Mouse (Mus musculus) embryonic facial prominence, embryonic 10.5 days (tissue): ENCODE measurements around the gene Dmrta1. TPM values are rescaled to one million over a fixed set of nuclear protein-coding genes. Genes with fewer than 3 reads are reported as not detected.
A peak's percentile ranks its signal among the peaks of the same experiment; 100 is the strongest.
"Not testable (repeated sequence)": the region's sequence is repeated elsewhere in the genome, so short reads cannot be mapped to it uniquely, and the experiment has no call there.

Experiments used
- DNase-seq: peaks from one replicate; pipeline ENCODE4 v3.0.0-alpha.2; 2017; ENCODE audit warnings: low spot score
- H3K27ac ChIP-seq: fragments of 300-500 bp; sonication (generic); replicated peaks from 2 replicates; pipeline ENCODE4 v1.5.1; 2016; ENCODE audit warnings: mild to moderate bottlenecking
- H3K27me3 ChIP-seq: fragments of 300-500 bp; sonication (generic); replicated peaks from 2 replicates; pipeline ENCODE4 v1.6.1; 2016; ENCODE audit warnings: low read depth, mild to moderate bottlenecking; ENCODE audit not compliant: poor library complexity, severe bottlenecking
- H3K36me3 ChIP-seq: fragments of 300-500 bp; sonication (generic); replicated peaks from 2 replicates; pipeline ENCODE4 v1.6.1; 2016; ENCODE audit warnings: mild to moderate bottlenecking, moderate library complexity
- H3K4me1 ChIP-seq: fragments of 300-500 bp; sonication (generic); 2 replicates; pipeline ENCODE4 v1.6.1; 2016
- H3K4me3 ChIP-seq: fragments of 300-500 bp; sonication (generic); 2 replicates; pipeline ENCODE4 v1.5.1; 2016; ENCODE audit warnings: mild to moderate bottlenecking, moderate library complexity
- H3K9me3 ChIP-seq: fragments of 300-500 bp; sonication (generic); 2 replicates; pipeline ENCODE4 v1.6.1; 2016; ENCODE audit warnings: mild to moderate bottlenecking
- WGBS: fragments of 180-500 bp; shearing (Covaris S2); methylation state at CpG from one replicate; pipeline ENCODE4 v1.1.7; 2016; 5-methylcytosine and 5-hydroxymethylcytosine counted together
- polyA plus RNA-seq: library from polyadenylated mRNA; unstranded; fragments of >200 nt; fragmentation: Nextera tagmentation; extraction: Ambion mirVana; gene quantifications from 2 replicates; pipeline ENCODE4 v1.2.1, GENCODE M21; 2016

Gene Dmrta1
- polyA plus RNA-seq, 1 experiment from 2014 or later, result 0.66 TPM

DNA sequence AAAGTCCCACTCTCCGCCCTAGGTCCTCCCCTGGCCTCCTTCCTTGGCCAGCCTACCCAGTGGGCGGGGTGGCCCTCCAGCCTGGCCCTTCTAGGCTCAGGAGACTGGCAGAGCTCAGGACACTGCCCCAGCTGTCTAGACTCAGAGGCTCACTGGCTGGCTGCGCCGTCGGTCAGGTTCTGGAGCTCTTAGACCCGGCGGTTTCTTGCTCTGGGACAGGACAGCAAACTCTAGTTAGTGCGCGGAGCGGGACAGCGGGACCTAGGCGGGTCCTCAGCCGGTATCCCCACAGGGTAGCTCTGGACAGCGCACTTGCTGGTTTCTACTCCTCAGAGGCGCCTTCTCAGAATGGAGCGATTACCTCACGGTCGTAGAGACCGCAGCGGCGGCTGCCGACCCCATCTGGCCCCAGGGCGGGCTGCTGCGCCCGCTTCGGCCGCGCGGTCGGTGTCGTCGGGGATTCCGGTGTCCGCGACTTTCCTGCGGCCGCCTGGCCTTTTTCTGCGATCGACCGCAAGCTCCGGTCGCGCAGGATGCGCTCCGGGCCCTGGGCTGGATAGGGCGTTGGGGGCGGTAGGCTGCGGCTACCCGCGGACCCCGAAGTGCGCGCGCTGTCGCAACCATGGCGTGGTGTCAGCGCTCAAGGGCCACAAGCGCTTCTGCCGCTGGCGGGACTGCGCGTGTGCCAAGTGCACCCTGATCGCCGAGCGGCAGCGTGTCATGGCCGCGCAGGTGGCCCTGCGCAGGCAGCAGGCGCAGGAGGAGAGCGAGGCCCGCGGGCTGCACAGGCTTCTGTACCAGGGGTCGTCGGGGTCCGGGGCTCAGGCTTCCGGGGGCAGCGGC is 8.9 kb downstream of the Dmrta1 start:
- H3K27me3 ChIP-seq, result peaks cover 64% of the 10 kb centered on the region
- peak overlapping the region; percentile 69 for H3K4me3 ChIP-seq
- H3K4me1 ChIP-seq, result peaks cover 12% of the 10 kb centered on the region
- H3K9me3 ChIP-seq, result no peaks in the 10 kb centered on the region
- DNase-seq, result peak; percentile 65
- no peaks in the 10 kb centered on the region for H3K36me3 ChIP-seq
- peak overlapping the region; percentile 75 for H3K27ac ChIP-seq
- under 1% methylated on average over 78 of the region's 78 CpGs for WGBS

DNA sequence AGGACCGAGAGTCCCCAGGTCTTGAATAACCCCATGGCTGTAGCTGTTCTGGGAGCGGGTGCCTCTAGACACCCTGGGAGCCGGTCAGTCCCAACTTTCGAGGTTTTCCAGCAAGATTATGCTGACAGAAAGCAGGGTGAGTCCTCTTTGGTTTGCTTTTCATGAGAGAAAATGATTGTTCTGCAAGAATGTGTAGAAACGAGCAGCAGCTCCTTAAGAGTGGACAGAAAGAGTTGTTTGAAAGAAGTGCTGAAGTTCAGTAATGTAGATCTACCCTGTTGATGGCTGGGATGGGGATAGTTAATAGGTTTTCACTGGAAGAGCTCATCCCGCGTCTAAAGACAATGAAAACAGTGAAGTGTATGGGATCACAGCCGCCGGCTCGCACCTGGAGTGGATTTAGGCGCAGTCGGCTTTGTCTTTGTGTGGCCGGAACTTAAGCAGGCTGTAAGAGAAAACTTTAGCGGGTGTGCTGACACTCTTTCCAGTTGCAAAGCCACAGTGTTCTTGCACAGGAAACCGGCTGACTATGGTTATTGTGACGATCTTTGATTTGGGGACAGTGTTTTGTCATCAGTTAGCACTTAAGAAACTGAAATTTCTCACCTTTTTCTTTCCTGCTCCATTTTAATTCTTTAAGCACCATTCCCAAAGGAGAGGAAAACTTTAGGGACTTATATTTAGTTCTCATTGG is 9.7 kb downstream of the Dmrta1 start:
- Histone ChIP-seq H3K4me1 (peaks cover 12% of the 10 kb centered on the region), H3K36me3 (no peaks in the 10 kb centered on the region), H3K27me3 (peaks cover 64% of the 10 kb centered on the region), H3K4me3 (peak overlapping the region; percentile 69), H3K9me3 (no peaks in the 10 kb centered on the region), H3K27ac (peak overlapping the region; percentile 75)
- WGBS, result 1% methylated on average over 16 of the region's 16 CpGs
- peak; percentile 54 for DNase-seq

DNA sequence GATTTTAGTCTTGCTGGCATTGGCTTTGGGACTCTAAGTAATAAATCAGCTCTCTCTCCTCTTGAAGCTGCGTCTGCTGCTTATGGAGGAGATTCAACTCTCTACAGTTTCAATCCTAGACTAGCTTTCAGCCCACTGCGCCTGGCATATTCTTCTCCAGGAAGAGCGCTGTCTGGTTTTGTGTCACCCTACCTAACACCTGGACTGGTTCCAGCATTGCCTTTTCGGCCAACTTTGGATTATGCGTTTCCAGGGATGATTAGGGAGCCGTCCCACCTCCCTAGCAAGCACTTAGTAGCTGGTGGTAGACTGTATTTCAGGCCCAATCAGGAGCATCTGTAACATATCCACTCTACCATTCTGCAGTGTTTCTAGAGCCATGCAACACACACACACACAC is 12.7 kb downstream of the Dmrta1 start:
- DNase-seq, result no peak
- H3K4me1 ChIP-seq, result peaks cover 12% of the 10 kb centered on the region
- 89% methylated on average over 6 of the region's 6 CpGs for WGBS
- H3K9me3 ChIP-seq, result no peaks in the 10 kb centered on the region
- peaks cover 52% of the 10 kb centered on the region for H3K27me3 ChIP-seq
- H3K4me3 ChIP-seq, result no peak overlapping the region
- no peak overlapping the region for H3K27ac ChIP-seq
- H3K36me3 ChIP-seq, result no peaks in the 10 kb centered on the region

DNA sequence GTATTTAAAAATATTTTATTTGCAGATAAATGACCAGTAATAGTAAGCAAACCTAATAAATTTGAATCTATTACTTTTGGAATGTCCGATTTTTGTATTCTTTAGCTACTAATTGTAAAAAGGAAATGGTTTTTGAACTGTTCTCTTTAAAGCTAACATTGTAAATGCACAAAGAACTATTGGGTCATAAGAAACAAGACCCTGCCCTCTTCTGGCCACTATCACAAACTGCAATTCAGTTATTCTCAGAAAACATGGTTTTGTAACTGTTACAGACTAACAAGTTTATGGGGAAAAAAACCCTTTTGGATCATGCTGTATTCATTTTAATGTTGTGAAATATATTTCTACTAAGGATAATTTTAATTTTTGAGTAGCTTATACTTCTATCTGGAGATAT is 13.5 kb downstream of the Dmrta1 start:
- Histone ChIP-seq H3K27ac (no peak overlapping the region), H3K4me3 (no peak overlapping the region), H3K36me3 (no peaks in the 10 kb centered on the region), H3K27me3 (peaks cover 43% of the 10 kb centered on the region), H3K9me3 (no peaks in the 10 kb centered on the region), H3K4me1 (peaks cover 11% of the 10 kb centered on the region)
- no peak for DNase-seq
- WGBS, result 21% methylated on average over 1 of the region's 1 CpGs

DNA sequence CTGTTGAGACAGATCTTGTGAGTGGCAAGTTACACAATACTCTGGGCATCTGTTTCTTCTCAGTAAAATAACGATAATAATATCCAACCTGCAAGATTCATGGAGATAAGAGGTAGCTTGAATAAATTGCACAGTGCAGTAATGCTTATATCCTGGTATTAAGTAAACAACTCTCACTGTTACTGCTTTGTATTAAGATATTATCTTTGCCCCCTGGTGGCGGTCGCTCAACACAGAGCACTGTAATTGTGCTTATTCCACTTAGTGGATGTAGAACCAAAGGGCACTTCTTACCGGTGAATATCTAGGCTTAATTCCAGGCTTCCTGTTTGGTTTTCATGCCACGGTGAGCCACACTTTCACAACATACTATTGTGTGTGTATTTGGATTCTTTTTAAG is 16.4 kb downstream of the Dmrta1 start:
- WGBS, result 58% methylated on average over 5 of the region's 5 CpGs
- H3K9me3 ChIP-seq, result no peaks in the 10 kb centered on the region
- H3K27ac ChIP-seq, result no peak overlapping the region
- no peaks in the 10 kb centered on the region for H3K4me1 ChIP-seq
- DNase-seq, result peak; percentile 14
- no peaks in the 10 kb centered on the region for H3K36me3 ChIP-seq
- H3K4me3 ChIP-seq, result no peak overlapping the region
- H3K27me3 ChIP-seq, result peaks cover 16% of the 10 kb centered on the region

DNA sequence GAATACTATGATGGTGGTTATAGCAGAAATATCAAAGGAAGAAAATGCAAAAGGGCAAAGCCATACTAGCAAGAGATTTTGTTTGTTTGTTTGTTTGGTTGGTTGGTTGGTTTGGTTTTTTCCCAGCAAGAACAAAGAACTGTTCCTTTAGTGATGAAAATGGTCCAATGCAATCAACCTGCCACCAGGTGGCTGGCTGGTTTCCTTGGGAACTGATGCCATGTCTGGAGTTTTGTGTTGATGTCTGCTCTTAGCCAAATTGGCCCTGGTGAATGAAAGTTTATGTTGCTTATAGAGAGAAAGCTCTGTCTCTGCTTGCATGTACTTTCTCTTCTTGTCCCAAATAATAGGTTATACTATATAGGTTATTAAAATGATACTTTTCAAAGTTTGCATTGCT is 18.7 kb downstream of the Dmrta1 start:
- H3K9me3 ChIP-seq, result no peaks in the 10 kb centered on the region
- no peak overlapping the region for H3K4me3 ChIP-seq
- no peaks in the 10 kb centered on the region for H3K27me3 ChIP-seq
- H3K36me3 ChIP-seq, result no peaks in the 10 kb centered on the region
- no peak for DNase-seq
- H3K27ac ChIP-seq, result no peak overlapping the region
- H3K4me1 ChIP-seq, result no peaks in the 10 kb centered on the region

DNA sequence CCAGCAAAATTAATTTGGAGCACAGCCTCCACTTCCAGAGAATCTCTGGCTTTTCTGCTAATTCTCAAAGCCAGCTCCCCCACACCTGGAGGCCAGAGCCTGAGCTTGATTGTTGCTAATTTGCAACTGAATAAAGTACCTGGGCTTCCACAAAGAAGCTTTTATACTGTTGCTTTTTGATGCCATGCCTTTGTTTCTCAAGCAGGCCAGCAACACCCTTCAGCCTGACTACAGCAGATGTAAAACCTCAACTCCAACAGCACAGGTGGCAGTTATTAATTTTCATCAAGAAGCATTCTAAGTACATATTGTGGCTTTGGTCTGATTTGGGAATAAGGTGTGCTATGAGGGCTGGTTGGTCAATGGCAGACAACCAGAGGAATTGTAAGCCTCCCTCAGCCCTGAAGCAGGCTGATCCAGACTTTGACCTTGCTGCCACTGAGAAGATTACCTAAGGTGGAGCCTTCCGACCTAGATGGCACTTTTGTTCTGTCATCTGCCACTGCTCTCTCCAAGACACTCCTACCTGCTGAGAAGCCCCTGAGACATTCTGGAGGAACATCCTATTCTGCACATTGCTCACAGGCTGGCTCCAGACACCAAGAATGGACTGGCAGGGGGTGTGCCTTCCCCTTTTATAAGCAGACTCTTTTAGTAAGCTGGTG is 44.4 kb downstream of the Dmrta1 start:
- not testable (repeated sequence) for H3K36me3 ChIP-seq, H3K27me3 ChIP-seq, H3K4me3 ChIP-seq, H3K27ac ChIP-seq, H3K4me1 ChIP-seq, DNase-seq, H3K9me3 ChIP-seq
- 61% methylated on average over 1 of the region's 1 CpGs for WGBS
